Mouse (Mus musculus): ENCODE data around the gene Olfml3. TPM values are rescaled to one million over a fixed set of nuclear protein-coding genes. Genes with fewer than 3 reads are reported as not detected.

Gene Olfml3
- total RNA-seq, 2 experiments from 2014 or later, result 12.0 to 13.4 TPM

GRCm38 (mm10) chr3:103739329-103739728 lies 1.5 kb upstream of the Olfml3 start, which contains the start of gene Gm10964:
Gm10964 (plus strand) TSS chr3:103739366.
- no peak for TF ChIP-seq CTCF (IDR thresholded peaks at IDR 0.05)
- peak within 1 kb of the TSS; percentile 32; the same call in 1 of the 2 replicates for H3K4me3 ChIP-seq
- H3K27ac ChIP-seq, result peak within 1 kb of the TSS; percentile 70
- no peak for DNase-seq (ENCODE audit: extremely low spot score in 1 of 2, low spot score in 2 of 2)
- intact Hi-C loops (cut with DNase I), result loop anchor here (2.0 to 5.0 kb wide), 5 partner anchors 49 to 347 kb away; partner anchors contain the start of gene Syt6

GRCm38 (mm10) chr3:103737061-103737754 lies 593 bp downstream of the Olfml3 start:
- TF ChIP-seq CTCF (IDR thresholded peaks at IDR 0.05), result no peak
- intact Hi-C loops (cut with DNase I), result loop anchor here (2.0 to 5.0 kb wide), 4 partner anchors 152 to 300 kb away; partner anchors contain the start of gene Syt6
- Histone ChIP-seq H3K27ac (peak overlapping the region; percentile 70), H3K4me3 (peak overlapping the region; percentile 16; the same call in 1 of the 2 replicates)
- DNase-seq (ENCODE audit: extremely low spot score in 1 of 2, low spot score in 2 of 2), result peak in 1 of 2 experiments; percentile 41

- intact Hi-C loops (cut with DNase I), result loop anchor here (2.0 to 5.0 kb wide), 4 partner anchors 153 to 299 kb away; partner anchors contain the start of gene Syt6
- no peak for DNase-seq (ENCODE audit: extremely low spot score in 1 of 2, low spot score in 2 of 2)
- no peak for TF ChIP-seq CTCF (IDR thresholded peaks at IDR 0.05)
- H3K27ac ChIP-seq, result peak overlapping the region; percentile 56; the same call in 1 of the 2 replicates
- no peak overlapping the region for H3K4me3 ChIP-seq
Observed at GRCm38 (mm10) chr3:103735776-103736600, 1.8 kb downstream of the Olfml3 start.

DNA sequence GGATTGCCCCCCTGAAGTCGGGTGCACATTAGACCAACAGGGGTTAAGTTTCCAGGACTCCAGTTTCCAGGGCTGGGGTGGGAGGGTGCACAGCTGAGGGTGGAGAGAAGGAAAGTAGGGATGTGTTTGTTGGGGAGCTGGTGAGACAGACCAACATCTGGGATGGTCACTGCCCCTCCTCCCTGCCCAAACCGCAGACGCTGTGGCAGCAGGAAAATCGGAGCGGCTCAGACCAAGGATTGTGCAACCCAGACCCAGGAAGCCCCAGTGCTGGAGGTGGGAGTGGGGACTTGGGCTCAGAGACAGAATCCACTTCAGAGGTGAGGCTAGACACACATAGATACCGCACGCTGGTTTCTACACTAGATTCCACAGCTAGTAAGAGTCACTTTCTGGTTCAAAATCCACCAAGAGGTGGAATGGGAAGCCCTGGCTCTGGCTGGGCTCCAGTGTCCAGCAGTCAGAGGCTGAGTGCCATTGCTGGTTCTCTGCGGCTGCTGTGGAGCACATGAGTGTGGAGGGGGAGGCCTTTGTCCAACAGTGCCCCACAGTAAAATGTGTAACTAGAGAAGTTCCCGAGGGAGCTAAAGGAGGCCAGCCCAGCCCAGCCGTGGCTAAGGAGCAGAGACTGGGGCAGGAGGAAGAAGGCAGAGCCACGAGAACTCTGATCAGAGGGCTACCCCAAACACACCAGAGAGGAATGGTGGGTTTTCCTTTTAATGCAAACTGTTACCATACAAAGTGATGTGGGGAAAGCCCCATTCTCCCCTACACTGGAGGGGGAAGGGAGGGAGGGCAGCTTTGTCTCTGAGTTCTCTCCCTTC lies 2.9 kb downstream of the Olfml3 start:
- peak overlapping the region; percentile 56 for H3K27ac ChIP-seq
- TF ChIP-seq CTCF (IDR thresholded peaks at IDR 0.05), result no peak
- no peak overlapping the region for H3K4me3 ChIP-seq
- intact Hi-C loops (cut with DNase I), result loop anchor here (5.0 kb wide), 3 partner anchors 158 to 298 kb away; partner anchors contain the start of gene Syt6
- no peak for DNase-seq (ENCODE audit: extremely low spot score in 1 of 2, low spot score in 2 of 2)

DNA sequence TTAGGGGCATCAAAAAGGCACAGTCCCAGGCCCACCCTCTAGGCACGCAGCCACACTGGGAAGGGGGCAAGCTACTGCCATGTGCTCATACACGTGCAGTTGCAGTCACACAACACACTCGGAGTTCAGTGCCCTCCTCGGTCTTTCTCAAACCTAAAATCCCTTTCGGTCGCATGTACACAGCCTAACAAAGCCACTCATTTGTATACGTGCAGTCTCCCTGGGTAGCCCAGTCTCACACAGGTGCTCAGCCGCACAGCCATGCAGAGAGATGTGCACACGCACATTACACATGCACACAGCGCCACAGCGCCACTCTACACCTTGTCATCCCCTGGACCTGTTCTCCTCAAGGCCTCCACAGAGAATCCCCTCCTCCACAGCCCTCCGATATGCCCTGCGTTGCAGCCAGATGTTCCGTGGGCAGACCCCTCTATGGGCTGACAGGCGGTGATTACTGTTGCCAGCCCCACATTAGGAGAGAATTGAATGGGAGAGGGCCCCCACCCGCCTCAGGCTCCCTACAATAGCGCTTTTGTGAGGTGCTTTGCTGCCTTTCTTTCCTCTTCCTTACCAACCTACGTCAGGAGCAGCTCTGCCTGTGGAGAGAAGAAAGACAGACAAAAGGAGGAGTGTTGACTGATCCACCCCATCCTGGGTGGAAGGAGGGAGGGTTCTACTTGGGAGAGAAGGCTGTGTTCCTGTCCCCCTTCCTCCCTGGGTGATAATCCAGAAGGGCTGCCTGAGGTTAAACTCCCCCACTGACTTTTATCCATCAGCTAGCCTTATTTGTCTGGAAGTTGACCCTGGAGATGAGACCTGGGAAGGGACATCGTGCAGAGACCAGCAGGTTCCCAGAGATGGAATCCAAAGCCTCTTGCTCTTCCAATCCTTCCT lies 3.8 kb downstream of the Olfml3 start:
- TF ChIP-seq CTCF (IDR thresholded peaks at IDR 0.05), result no peak; the same call in none of the 2 replicates
- Histone ChIP-seq H3K4me3 (peak overlapping the region; percentile 40), H3K27ac (peak overlapping the region; percentile 65)
- intact Hi-C loops (cut with DNase I), result no loop called here
- DNase-seq (ENCODE audit: extremely low spot score in 1 of 2, low spot score in 2 of 2), result peak; percentile 54 to 67

- no peak for DNase-seq (ENCODE audit: extremely low spot score in 1 of 2, low spot score in 2 of 2)
- intact Hi-C loops (cut with DNase I), result no loop called here
- TF ChIP-seq CTCF (IDR thresholded peaks at IDR 0.05), result no peak
- Histone ChIP-seq H3K27ac (no peak overlapping the region), H3K4me3 (no peak overlapping the region)
Observed at GRCm38 (mm10) chr3:103733176-103733575, 4.6 kb downstream of the Olfml3 start.

- no peak overlapping the region for H3K27ac ChIP-seq
- no peak for TF ChIP-seq CTCF (IDR thresholded peaks at IDR 0.05)
- no peak for DNase-seq (ENCODE audit: extremely low spot score in 1 of 2, low spot score in 2 of 2)
- H3K4me3 ChIP-seq, result no peak overlapping the region
- intact Hi-C loops (cut with DNase I), result no loop called here
Observed at GRCm38 (mm10) chr3:103732116-103732515, 5.7 kb downstream of the Olfml3 start.

DNA sequence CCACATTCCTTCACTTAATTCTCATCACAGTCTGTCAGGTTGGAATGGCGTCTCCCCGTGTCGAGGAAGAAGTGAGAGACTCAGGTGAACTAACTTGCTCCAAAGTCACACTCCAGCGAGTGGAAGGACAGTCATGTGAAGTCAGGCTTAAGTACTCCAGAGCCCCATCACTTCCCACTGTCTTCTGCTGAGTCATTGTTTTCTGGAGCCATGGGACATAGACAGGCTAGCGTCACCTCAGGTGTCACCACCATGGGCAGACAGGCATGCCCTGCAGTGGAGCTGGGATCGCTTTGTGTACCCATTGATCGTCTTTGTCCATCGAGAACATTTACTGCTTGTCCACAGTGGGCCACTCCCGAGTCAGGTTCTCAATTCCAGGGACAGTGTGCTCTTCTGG lies 8.0 kb downstream of the Olfml3 start:
- intact Hi-C loops (cut with DNase I), result no loop called here
- TF ChIP-seq CTCF (IDR thresholded peaks at IDR 0.05), result no peak
- H3K4me3 ChIP-seq, result no peak overlapping the region
- no peak overlapping the region for H3K27ac ChIP-seq
- DNase-seq (ENCODE audit: extremely low spot score in 1 of 2, low spot score in 2 of 2), result no peak

DNA sequence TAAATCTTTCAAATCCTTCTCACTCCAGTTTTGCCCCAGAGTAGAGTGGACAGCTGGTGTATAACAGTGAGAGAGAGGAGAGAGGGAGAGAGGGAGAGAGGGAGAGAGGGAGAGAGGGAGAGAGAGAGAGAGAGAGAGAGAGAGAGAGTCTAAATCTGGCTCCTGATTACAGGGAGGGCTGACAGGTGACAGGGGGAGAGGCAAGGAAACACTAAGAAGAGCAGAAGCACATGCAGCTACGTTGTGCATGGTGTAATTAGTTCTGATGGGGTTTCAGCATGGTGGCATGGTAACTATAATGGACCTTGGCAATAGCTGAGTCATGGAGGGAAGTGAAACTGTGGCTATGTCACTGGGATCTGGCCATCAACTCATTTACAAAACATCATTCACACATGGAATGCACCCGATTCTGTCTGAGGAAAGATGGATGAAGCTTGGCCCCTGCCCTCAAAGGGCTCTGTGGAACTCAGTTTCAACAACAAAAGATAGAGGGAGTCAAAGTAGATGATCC lies 9.9 kb downstream of the Olfml3 start:
- intact Hi-C loops (cut with DNase I), result no loop called here

GRCm38 (mm10) chr3:103726642-103727041 lies 11.2 kb downstream of the Olfml3 start:
- no peak for DNase-seq (ENCODE audit: extremely low spot score in 1 of 2, low spot score in 2 of 2)
- no peak overlapping the region for H3K27ac ChIP-seq
- intact Hi-C loops (cut with DNase I), result no loop called here
- no peak overlapping the region for H3K4me3 ChIP-seq
- no peak for TF ChIP-seq CTCF (IDR thresholded peaks at IDR 0.05)

More for the DNA sequence above, 9.9 kb downstream of the Olfml3 start:
- no peak for TF ChIP-seq CTCF (IDR thresholded peaks at IDR 0.05)
- H3K4me3 ChIP-seq, result no peak overlapping the region
- H3K27ac ChIP-seq, result no peak overlapping the region
- no peak for DNase-seq (ENCODE audit: extremely low spot score in 1 of 2, low spot score in 2 of 2)
